Mouse (Mus musculus) liver, postnatal 0 days (tissue): ENCODE data around the gene Tyrobp. TPM values are rescaled to one million over a fixed set of nuclear protein-coding genes. Genes with fewer than 3 reads are reported as not detected.

Experiments used
- ATAC-seq: fragments of 200-750 bp; cut with Nextera tagmentation; 2 replicates; pipeline ENCODE4 v1.8.0; 2017; ENCODE audit warnings: mild to moderate bottlenecking, moderate library complexity
- DNase-seq: peaks from one replicate; pipeline ENCODE4 v3.0.0-alpha.2; 2016
- H3K27ac ChIP-seq: fragments of 300-500 bp; sonication (generic); 2 replicates; pipeline ENCODE4 v1.5.1; 2014; ENCODE audit warnings: antibody characterized with exemption, moderate library complexity, mild to moderate bottlenecking, low read depth
- H3K27me3 ChIP-seq: fragments of 300-500 bp; sonication (generic); 2 replicates; pipeline ENCODE4 v1.6.1; 2014; ENCODE audit warnings: low read length, control low read depth, mixed read lengths; ENCODE audit not compliant: insufficient read depth
- H3K36me3 ChIP-seq: fragments of 300-500 bp; sonication (generic); replicated peaks from 2 replicates; pipeline ENCODE4 v1.6.1; 2014; ENCODE audit warnings: mild to moderate bottlenecking, control low read depth, low read length, moderate library complexity, mixed read lengths; ENCODE audit not compliant: insufficient read depth
- H3K4me1 ChIP-seq: fragments of 300-500 bp; sonication (generic); 2 replicates; pipeline ENCODE4 v1.6.1; 2014; ENCODE audit warnings: antibody characterized with exemption, mild to moderate bottlenecking, control low read depth; ENCODE audit not compliant: insufficient read depth
- H3K4me2 ChIP-seq: fragments of 300-500 bp; sonication (generic); 2 replicates; pipeline ENCODE4 v1.6.1; 2014; ENCODE audit warnings: low read depth, mild to moderate bottlenecking, low read length, moderate library complexity, mixed read lengths
- H3K4me3 ChIP-seq: fragments of 300-500 bp; sonication (generic); 2 replicates; pipeline ENCODE4 v1.5.1; 2014; ENCODE audit warnings: low read depth, low read length
- H3K9ac ChIP-seq: fragments of 300-500 bp; sonication (generic); replicated peaks from 2 replicates; pipeline ENCODE4 v1.6.1; 2014; ENCODE audit warnings: mild to moderate bottlenecking, moderate library complexity
- H3K9me3 ChIP-seq: fragments of 300-500 bp; sonication (generic); 2 replicates; pipeline ENCODE4 v1.6.1; 2016; ENCODE audit warnings: mild to moderate bottlenecking, control low read depth, low read length, mixed read lengths
- CTCF ChIP-seq: sonication (generic); IDR thresholded peaks from 2 replicates; pipeline ENCODE4 v1.5.1; 2016; ENCODE audit warnings: antibody characterized with exemption, low read depth
- EP300 ChIP-seq: IDR thresholded peaks from 2 replicates; pipeline ENCODE4 v1.6.1; 2016; ENCODE audit warnings: antibody characterized with exemption, low read depth, mild to moderate bottlenecking
- WGBS: fragments of 180-500 bp; shearing (Covaris S2); extraction: QIAGEN DNeasy Blood & Tissue Kit; methylation state at CpG from one replicate; pipeline ENCODE4 v1.1.7; 2014; ENCODE audit not compliant: insufficient replicate concordance; 5-methylcytosine and 5-hydroxymethylcytosine counted together
- polyA plus RNA-seq: library from polyadenylated mRNA; unstranded; fragments of >200 nt; fragmentation: Nextera tagmentation; extraction: Ambion mirVana; gene quantifications from 2 replicates; pipeline ENCODE4 v1.2.1, GENCODE M21; 2015

Tyrobp gene
- polyA plus RNA-seq, 1 experiment from 2014 or later, result 231 TPM

DNA sequence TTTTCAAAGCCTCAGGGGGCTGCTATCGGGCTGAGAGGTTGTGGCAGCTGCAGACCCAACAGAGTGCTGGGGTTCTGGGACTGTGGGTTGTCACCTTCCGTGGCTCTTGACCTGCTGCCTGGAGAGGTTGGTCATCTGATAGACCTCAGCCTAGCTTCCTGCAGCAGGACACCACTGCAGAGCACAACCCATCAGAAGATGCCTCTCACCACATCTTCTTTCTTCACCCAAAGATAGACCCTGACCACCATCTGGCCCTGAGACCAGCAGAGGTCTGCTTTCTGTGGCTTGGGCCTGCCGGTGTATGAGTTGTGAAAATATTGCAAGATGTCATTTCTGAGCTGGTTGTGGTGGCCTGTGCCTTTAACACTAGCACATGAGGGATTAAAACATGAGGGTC lies 2.5 kb upstream of the Tyrobp start:
- H3K9me3 ChIP-seq, result no peaks in the 10 kb centered on the region
- no peak overlapping the region for H3K9ac ChIP-seq
- H3K4me3 ChIP-seq, result no peak overlapping the region
- 60% methylated on average over 3 of the region's 3 CpGs for WGBS
- H3K4me1 ChIP-seq, result peaks cover 5% of the 10 kb centered on the region; the same call in 1 of the 2 replicates
- no peak for ATAC-seq
- TF ChIP-seq EP300, result no peak
- TF ChIP-seq CTCF, result no peak
- no peak for DNase-seq
- H3K4me2 ChIP-seq, result no peak overlapping the region
- H3K27me3 ChIP-seq, result no peaks in the 10 kb centered on the region
- peak overlapping the region; percentile 29; the same call in 1 of the 2 replicates for H3K27ac ChIP-seq
- no peaks in the 10 kb centered on the region for H3K36me3 ChIP-seq

DNA sequence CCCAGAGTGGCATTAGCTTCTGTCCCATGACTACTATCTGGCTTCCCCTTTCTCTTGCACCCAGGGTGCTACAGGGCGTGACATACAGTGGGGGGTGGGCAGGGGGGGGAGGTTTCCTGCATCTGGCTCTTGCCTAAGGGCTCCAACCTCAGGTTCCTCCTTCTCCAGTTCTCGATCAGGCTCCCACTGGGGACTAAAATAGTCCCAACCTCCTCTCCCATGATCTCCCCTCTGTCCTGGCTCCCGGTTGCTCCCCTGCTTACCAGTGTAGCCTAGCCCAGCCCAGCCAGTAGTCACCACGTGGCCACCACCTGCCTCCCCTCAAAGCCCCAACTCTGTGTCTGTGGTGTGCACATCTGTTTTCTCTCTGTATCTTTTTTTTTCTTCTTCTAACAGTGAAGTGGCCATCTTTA lies 819 bp upstream of the Tyrobp start:
- peaks cover 5% of the 10 kb centered on the region; the same call in 1 of the 2 replicates for H3K4me1 ChIP-seq
- H3K9ac ChIP-seq, result no peak overlapping the region
- no peaks in the 10 kb centered on the region for H3K27me3 ChIP-seq
- no peaks in the 10 kb centered on the region for H3K9me3 ChIP-seq
- peak; percentile 76 for ATAC-seq
- DNase-seq, result peak; percentile 61
- H3K36me3 ChIP-seq, result no peaks in the 10 kb centered on the region
- peak overlapping the region; percentile 43; the same call in 1 of the 2 replicates for H3K4me3 ChIP-seq
- peak overlapping the region; percentile 89 for H3K27ac ChIP-seq
- WGBS, result 23% methylated on average over 4 of the region's 4 CpGs
- no peak for TF ChIP-seq CTCF
- TF ChIP-seq EP300, result no peak
- peak overlapping the region; percentile 26; the same call in 1 of the 2 replicates for H3K4me2 ChIP-seq

DNA sequence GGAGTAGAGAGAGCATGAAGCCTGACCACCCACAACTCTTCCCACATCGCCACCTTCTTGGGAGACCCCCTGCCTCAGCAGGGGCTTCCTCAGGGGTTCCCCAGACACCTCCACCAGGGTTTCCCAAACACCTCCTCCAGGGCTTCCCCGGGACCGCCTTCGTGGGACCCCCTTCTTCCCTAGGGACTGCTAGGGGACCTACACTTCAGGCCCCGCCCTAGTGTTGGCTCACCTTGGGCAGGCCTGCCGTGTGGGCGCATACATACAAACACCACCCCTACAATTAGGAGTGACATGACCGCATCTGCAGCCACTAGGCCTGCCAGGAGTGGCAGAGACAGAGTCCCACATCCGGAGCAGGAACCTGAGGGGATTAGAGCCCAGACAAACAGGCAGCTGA lies 4.3 kb downstream of the Tyrobp start:
- WGBS, result 42% methylated on average over 9 of the region's 9 CpGs
- ATAC-seq (no peak), DNase-seq (no peak)
- TF ChIP-seq CTCF (no peak), EP300 (no peak)
- no peaks in the 10 kb centered on the region for H3K36me3 ChIP-seq
- peak overlapping the region; percentile 47; the same call in 1 of the 2 replicates for H3K9ac ChIP-seq
- H3K27ac ChIP-seq, result peak overlapping the region; percentile 91
- H3K27me3 ChIP-seq, result no peaks in the 10 kb centered on the region
- no peaks in the 10 kb centered on the region for H3K9me3 ChIP-seq
- peaks cover 23% of the 10 kb centered on the region for H3K4me1 ChIP-seq
- peak overlapping the region; percentile 14; the same call in 1 of the 2 replicates for H3K4me3 ChIP-seq
- peak overlapping the region; percentile 90 for H3K4me2 ChIP-seq

DNA sequence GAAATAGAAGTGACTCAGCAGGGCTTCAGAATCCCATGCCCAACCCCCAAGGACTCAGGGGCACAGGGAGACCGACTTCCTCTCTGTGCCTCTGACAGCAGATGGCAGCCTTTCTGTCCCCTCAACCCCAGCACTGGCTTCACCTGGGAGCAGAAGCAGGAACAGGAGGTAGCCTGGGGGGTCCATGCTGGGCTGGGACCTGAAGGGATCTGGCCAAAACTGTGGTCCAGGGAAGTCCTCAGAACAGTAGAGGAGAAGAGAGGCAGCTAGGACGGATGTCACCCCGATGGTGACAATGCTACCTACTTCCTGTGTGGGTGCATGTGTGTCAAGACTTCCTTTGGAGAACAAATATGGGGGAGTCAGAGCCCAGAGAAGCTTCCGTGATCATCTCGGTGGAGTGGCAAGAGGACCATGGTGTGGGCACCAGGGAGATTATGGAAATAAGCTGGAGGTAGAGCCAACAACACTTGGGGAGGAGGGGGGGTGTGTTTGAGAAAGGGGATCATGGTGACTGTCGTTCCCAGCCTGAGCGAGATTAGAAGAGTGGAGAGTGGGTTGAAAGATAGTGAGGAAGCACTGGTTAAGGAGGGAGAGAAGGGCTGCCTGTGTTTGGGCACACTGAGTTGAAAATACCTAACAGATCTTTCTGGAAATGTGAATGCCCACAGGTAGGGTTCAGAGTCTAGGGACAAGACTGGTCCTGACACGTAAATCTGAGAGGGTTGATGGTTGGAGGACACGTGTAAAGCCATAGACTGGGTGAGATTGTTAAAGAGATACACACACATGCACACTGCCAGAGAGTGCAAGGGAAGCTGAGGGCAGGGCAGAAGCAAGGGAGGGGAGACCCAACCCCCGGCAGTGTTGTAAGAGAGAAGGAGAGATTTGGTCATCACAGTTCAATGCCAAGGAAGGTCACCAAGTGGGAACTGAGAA lies 6.3 kb downstream of the Tyrobp start, which contains the start of gene Hcst:
Gene Hcst, minus strand, starts transcription at position 294 of the 939 bp plus-strand sequence.
- H3K27me3 ChIP-seq, result no peaks in the 10 kb centered on the region
- peak within 1 kb of the TSS; percentile 91 for H3K27ac ChIP-seq
- DNase-seq (peak; percentile 54), ATAC-seq (peak; percentile 52)
- H3K9me3 ChIP-seq, result no peaks in the 10 kb centered on the region
- no peak within 1 kb of the TSS; the same call in 1 of the 2 replicates for H3K9ac ChIP-seq
- peak within 1 kb of the TSS; percentile 31 for H3K4me3 ChIP-seq
- peak within 1 kb of the TSS; percentile 90 for H3K4me2 ChIP-seq
- WGBS, result 16% methylated on average over 10 of the region's 10 CpGs
- peaks cover 9% of the 10 kb centered on the region; the same call in 1 of the 2 replicates for H3K36me3 ChIP-seq
- TF ChIP-seq CTCF, result peak; percentile 39
- no peak for TF ChIP-seq EP300
- H3K4me1 ChIP-seq, result peaks cover 23% of the 10 kb centered on the region

DNA sequence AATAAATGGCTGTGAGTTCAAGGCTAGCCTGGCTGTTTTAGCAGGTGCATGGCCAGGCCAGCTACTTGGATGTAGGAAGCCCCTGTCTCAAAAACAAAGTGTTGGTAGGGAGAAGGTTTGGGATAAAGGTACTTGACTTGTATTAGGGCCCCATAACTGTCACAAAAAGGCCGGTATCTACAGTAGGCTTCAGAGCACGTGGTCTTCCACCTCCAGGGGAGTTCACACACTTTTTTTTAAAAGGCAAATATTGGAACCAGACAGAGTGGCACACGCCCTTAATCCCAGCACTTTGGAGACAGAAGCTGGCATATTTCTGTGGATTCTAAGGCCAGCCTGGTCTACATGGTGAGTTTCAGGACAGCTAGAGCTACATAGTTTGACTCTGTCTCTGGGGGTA lies 7.1 kb downstream of the Tyrobp start:
- Histone ChIP-seq H3K9ac (no peak overlapping the region), H3K4me2 (peak overlapping the region; percentile 90), H3K9me3 (no peaks in the 10 kb centered on the region), H3K36me3 (peaks cover 15% of the 10 kb centered on the region; the same call in 1 of the 2 replicates), H3K4me1 (peaks cover 23% of the 10 kb centered on the region), H3K27ac (peak overlapping the region; percentile 91), H3K4me3 (no peak overlapping the region), H3K27me3 (no peaks in the 10 kb centered on the region)
- DNase-seq, result no peak
- ATAC-seq, result no peak
- 60% methylated on average over 3 of the region's 3 CpGs for WGBS
- TF ChIP-seq CTCF (no peak), EP300 (no peak)

DNA sequence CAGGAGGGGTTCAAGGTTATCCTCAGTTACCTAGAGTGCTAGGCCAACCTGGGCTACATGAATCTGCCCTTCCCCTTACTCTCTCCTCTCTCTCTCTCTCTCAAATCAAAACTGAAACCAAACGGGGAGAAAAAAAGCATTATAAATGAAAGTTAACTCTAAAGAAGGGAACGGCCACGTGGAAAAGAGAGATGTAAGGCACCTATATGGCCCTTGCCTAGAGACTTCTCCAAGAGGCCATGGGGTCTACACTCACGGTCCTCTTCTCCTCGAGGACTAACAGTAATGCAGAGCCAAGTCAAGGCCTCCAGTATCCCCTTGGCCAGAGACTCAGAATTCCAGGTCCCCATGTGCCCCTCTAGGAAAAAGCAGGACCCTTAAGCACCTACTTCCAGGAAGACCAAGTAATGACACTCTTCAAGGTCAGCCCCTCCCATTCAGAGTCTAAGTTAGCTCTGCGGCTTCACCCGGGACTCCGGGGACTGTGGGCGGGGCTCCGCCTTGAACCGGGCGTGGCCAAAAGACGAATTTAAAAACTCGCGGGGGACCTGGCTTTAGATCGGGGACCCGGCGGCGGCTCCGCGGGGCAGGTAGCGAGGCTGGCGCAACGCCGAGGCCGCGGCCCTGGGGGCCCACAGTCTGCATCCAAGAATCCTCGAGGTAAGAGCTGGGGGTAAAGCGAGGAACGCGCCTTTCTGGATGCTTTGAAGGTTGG lies 7.8 kb downstream of the Tyrobp start, which contains the start of gene Nfkbid:
Gene Nfkbid, plus strand, starts transcription at position 558 of the 715 bp plus-strand sequence.
- TF ChIP-seq CTCF, result no peak
- TF ChIP-seq EP300, result no peak
- ATAC-seq (peak; percentile 37; the same call in 1 of the 2 replicates), DNase-seq (peak; percentile 81)
- H3K36me3 ChIP-seq, result peaks cover 20% of the 10 kb centered on the region
- H3K4me1 ChIP-seq, result peaks cover 23% of the 10 kb centered on the region
- 5% methylated on average over 31 of the region's 31 CpGs for WGBS
- peak within 1 kb of the TSS; percentile 91 for H3K27ac ChIP-seq
- no peaks in the 10 kb centered on the region for H3K9me3 ChIP-seq
- H3K4me2 ChIP-seq, result peak within 1 kb of the TSS; percentile 90
- H3K4me3 ChIP-seq, result peak within 1 kb of the TSS; percentile 65
- no peaks in the 10 kb centered on the region for H3K27me3 ChIP-seq
- peak within 1 kb of the TSS; percentile 59 for H3K9ac ChIP-seq
